Mouse (Mus musculus) midbrain, embryonic 16.5 days (tissue): ENCODE measurements at regions not wholly inside any gene's neighbourhood (a gene's known extent, or its start where the extent isn't known, plus 50 kb on each side); places are given as distances from the start of the nearest gene placed in this dataset.
A peak's percentile ranks its signal among the peaks of the same experiment; 100 is the strongest.

ENCODE experiments used
- ATAC-seq: fragments of 200-750 bp; cut with Nextera tagmentation; 2 replicates; pipeline ENCODE4 v1.8.0; 2017; ENCODE audit warnings: moderate TSS enrichment
- H3K27ac ChIP-seq: fragments of 300-500 bp; sonication (generic); 2 replicates; pipeline ENCODE4 v1.5.1; 2014; ENCODE audit warnings: mild to moderate bottlenecking, low read length, mixed read lengths
- H3K27me3 ChIP-seq: fragments of 300-500 bp; sonication (generic); 2 replicates; pipeline ENCODE4 v1.6.1; 2014; ENCODE audit warnings: low read depth, low read length, mixed read lengths; ENCODE audit not compliant: control insufficient read depth, insufficient read depth
- H3K36me3 ChIP-seq: fragments of 300-500 bp; sonication (generic); 2 replicates; pipeline ENCODE4 v1.6.1; 2014; ENCODE audit warnings: mild to moderate bottlenecking, low read length, moderate library complexity, mixed read lengths; ENCODE audit not compliant: control insufficient read depth, insufficient read depth
- H3K4me1 ChIP-seq: fragments of 300-500 bp; sonication (generic); 2 replicates; pipeline ENCODE4 v1.6.1; 2014; ENCODE audit warnings: mild to moderate bottlenecking, low read length, mixed read lengths; ENCODE audit not compliant: control insufficient read depth, insufficient read depth
- H3K4me2 ChIP-seq: fragments of 300-500 bp; sonication (generic); 2 replicates; pipeline ENCODE4 v1.6.1; 2014; ENCODE audit warnings: mild to moderate bottlenecking, low read length, mixed read lengths
- H3K4me3 ChIP-seq: fragments of 300-500 bp; sonication (generic); 2 replicates; pipeline ENCODE4 v1.5.1; 2014; ENCODE audit warnings: low read depth, mild to moderate bottlenecking, low read length, moderate library complexity, mixed read lengths
- H3K9ac ChIP-seq: fragments of 300-500 bp; sonication (generic); 2 replicates; pipeline ENCODE4 v1.6.1; 2014; ENCODE audit warnings: low read depth, low read length, mixed read lengths
- H3K9me3 ChIP-seq: fragments of 300-500 bp; sonication (generic); replicated peaks from 2 replicates; pipeline ENCODE4 v1.6.1; 2014; ENCODE audit warnings: mild to moderate bottlenecking, low read length, mixed read lengths; ENCODE audit not compliant: control insufficient read depth, poor library complexity, severe bottlenecking
- WGBS: fragments of 180-500 bp; shearing (Covaris S2); extraction: QIAGEN DNeasy Blood & Tissue Kit; methylation state at CpG from one replicate; pipeline ENCODE4 v1.1.7; 2014; 5-methylcytosine and 5-hydroxymethylcytosine counted together

DNA sequence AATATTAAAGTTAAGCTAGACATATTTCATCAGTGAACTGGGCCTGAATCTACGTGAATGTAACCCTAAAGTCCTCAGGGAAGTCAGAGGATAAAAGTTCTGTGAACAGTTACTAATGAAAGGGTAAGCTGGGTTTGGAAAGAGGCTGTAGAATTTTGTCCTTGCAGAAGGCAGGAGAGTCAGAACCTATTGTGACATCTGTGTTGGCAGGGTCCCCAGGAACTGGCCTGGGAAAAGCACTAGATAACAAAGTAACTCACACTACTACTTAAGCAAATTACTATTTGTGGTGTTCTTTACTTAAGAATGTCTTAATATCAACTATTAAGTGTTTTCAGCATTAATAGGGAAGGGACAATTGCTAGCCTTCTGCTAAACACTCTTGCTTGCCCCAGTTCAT is 320.5 kb downstream of the Fam198b start:
- H3K9ac ChIP-seq: no peak overlapping the region
- WGBS: 56% methylated on average over 1 of the region's 1 CpGs
- ATAC-seq: no peak
- H3K4me3 ChIP-seq: no peak overlapping the region
- H3K4me1 ChIP-seq: peaks cover 14% of the 10 kb centered on the region
- no peaks in the 10 kb centered on the region for H3K36me3 ChIP-seq
- no peaks in the 10 kb centered on the region for H3K9me3 ChIP-seq
- H3K27ac ChIP-seq: no peak overlapping the region
- H3K4me2 ChIP-seq: no peak overlapping the region
- H3K27me3 ChIP-seq: no peaks in the 10 kb centered on the region

DNA sequence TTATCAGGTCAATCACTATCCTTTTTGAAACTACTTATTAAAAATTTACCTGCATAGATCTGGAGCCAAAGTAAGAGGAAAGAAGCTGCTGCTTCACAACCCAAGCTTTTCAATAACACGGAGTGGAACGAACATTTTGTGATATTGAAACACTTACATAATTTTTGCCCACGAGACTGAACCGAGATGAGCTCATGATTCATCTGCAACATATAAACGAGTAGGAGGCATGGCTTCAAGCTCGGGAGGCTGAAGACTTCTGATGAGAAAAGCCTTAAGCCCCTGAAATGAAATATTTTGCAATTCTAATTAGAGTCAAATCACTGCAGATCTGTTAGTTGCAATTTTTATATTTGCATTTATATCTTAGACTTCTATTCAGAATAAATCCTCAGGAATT is 321.0 kb downstream of the Fam198b start:
- Histone ChIP-seq H3K27ac (no peak overlapping the region), H3K27me3 (no peaks in the 10 kb centered on the region), H3K36me3 (no peaks in the 10 kb centered on the region), H3K4me3 (no peak overlapping the region), H3K4me2 (no peak overlapping the region), H3K9me3 (no peaks in the 10 kb centered on the region), H3K9ac (no peak overlapping the region), H3K4me1 (peaks cover 14% of the 10 kb centered on the region)
- ATAC-seq: no peak
- WGBS: 31% methylated on average over 6 of the region's 6 CpGs

DNA sequence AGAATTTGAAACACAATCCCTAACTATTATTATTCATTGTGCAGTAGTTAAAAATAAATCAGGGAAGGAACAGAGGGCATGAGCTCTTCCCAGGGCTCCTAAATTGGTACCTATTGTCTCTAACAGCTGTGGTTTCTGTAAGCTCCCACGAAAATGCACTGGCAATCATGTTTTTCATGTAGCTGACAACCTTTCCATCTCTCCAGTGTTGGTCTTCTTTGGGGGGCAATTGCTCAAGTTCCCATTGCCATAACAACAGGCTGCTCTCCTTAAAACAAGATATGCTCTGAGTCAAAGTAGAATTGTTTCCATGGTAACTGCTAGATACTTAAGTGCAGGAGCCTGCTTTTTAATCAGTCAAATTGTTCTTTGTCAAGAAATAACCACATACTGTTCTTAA is 322.7 kb downstream of the Fam198b start:
- H3K9ac ChIP-seq: no peak overlapping the region
- H3K4me1 ChIP-seq: peaks cover 21% of the 10 kb centered on the region
- H3K4me2 ChIP-seq: no peak overlapping the region
- H3K36me3 ChIP-seq: no peaks in the 10 kb centered on the region
- ATAC-seq: peak; percentile 88
- no peaks in the 10 kb centered on the region for H3K27me3 ChIP-seq
- peak overlapping the region; percentile 69 for H3K27ac ChIP-seq
- no peak overlapping the region for H3K4me3 ChIP-seq
- 7% methylated on average over 1 of the region's 1 CpGs for WGBS
- no peaks in the 10 kb centered on the region for H3K9me3 ChIP-seq

DNA sequence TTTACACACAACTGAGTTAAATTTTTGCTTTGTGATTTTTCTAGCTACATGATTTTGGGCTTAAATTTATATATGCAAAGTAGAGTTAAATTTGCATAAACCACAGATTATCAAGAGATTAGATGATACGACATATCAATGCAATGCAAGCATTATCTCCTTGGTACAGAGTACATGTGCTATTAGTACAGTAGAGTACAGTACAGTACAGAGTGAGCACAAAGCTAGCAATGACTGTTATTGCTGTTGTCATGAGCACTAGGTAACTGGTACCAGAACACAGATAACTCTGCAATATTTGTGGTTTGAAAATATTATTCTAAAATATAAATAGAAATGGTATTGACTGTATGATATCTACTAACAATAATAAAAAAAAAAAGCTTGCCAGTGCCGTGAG is 323.7 kb downstream of the Fam198b start:
- H3K27me3 ChIP-seq: no peaks in the 10 kb centered on the region
- H3K4me2 ChIP-seq: no peak overlapping the region
- H3K4me1 ChIP-seq: peaks cover 21% of the 10 kb centered on the region
- peak overlapping the region; percentile 40; the same call in 1 of the 2 replicates for H3K27ac ChIP-seq
- no peaks in the 10 kb centered on the region for H3K9me3 ChIP-seq
- no peak overlapping the region for H3K9ac ChIP-seq
- H3K36me3 ChIP-seq: no peaks in the 10 kb centered on the region
- WGBS: 76% methylated on average over 2 of the region's 2 CpGs
- no peak for ATAC-seq
- H3K4me3 ChIP-seq: no peak overlapping the region

DNA sequence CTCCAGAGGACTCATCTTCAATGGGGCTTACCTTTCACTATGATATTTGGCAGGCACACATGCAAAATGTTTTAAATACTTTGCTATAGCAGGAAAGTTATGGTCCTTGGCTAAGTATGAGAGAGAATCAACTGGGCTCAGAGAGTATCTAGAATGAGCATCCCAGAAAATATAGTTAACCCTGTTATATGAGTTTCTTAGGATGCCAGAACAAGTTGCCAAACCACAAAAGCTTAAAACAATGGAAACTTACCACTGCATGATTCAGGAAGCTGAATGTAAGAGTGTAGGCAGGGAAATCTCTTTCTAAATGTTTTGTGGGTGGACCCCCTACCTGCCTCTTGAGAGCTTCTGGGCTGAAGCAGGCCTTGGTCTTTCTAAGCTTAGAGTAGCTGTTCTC is 325.3 kb downstream of the Fam198b start:
- Histone ChIP-seq H3K27ac (no peak overlapping the region), H3K9ac (no peak overlapping the region), H3K9me3 (no peaks in the 10 kb centered on the region), H3K4me3 (no peak overlapping the region), H3K4me2 (no peak overlapping the region), H3K4me1 (peaks cover 21% of the 10 kb centered on the region), H3K36me3 (no peaks in the 10 kb centered on the region), H3K27me3 (no peaks in the 10 kb centered on the region)
- ATAC-seq: no peak

DNA sequence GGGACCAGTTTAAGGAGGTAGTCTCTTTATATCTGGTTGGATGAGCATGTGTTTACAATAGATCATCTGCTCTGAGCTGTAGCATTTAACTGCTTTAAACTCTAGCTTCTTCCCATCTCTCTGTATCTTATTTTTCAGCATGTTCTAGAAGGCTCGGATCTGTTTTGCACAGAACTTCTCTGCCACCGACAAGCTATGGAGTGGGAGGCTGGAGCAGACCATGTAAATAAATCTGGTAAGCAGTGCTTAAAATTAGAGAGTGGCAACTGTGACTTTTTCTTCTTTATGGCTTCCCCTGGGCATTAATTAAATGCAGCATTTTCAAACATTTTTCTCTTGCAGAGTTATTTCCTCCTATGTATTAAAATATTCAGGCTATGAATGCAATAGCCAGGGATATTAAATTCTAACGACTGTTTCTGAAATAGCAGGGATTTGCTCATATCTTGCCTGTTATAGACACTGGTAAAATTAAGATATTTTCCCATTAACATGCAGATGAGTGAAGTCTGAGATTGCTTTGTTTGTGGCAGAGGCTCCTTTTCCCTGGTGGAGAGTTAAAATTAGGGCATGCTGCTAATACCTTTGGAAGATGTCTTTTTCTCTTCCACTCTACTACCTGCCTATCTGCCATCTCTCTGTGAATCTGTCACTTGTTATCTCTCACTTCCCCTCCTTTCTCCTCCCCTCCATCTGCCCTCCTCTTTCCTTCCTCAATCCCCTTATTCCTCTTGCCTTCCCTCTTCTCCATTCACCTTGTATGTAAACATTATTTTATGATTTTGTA is 327.2 kb downstream of the Fam198b start:
- Histone ChIP-seq H3K9me3 (no peaks in the 10 kb centered on the region), H3K27ac (peak overlapping the region; percentile 58), H3K36me3 (no peaks in the 10 kb centered on the region), H3K4me2 (no peak overlapping the region), H3K4me1 (peaks cover 13% of the 10 kb centered on the region), H3K4me3 (no peak overlapping the region), H3K9ac (no peak overlapping the region), H3K27me3 (no peaks in the 10 kb centered on the region)
- WGBS: 37% methylated on average over 3 of the region's 3 CpGs
- ATAC-seq: 0 out of 2 replicates have a peak, but pooled peaks have one; percentile 49

DNA sequence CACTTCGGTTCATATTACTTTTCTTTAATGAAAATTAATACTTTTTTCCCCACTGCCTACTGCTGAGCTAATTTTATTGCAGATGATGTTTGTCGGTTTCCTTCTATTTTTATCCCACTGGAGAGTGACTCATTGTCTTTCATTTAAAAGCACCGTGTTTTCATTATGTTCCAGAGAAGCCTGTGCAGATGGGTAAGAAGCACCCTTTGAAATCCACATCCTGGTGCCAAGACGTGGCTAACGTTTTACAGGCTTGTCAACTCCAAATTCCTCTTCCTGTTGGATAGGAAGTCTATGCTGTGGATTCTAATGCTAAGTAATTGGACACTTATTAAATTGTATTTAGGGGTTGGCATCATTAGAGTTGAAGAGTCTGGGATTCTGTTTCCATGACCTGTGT is 364.3 kb downstream of the Fam198b start:
- ATAC-seq: no peak
- H3K4me2 ChIP-seq: no peak overlapping the region
- H3K9ac ChIP-seq: no peak overlapping the region
- H3K4me3 ChIP-seq: no peak overlapping the region
- no peaks in the 10 kb centered on the region for H3K36me3 ChIP-seq
- no peaks in the 10 kb centered on the region for H3K27me3 ChIP-seq
- no peaks in the 10 kb centered on the region for H3K4me1 ChIP-seq
- no peak overlapping the region for H3K27ac ChIP-seq
- H3K9me3 ChIP-seq: no peaks in the 10 kb centered on the region
- 56% methylated on average over 5 of the region's 5 CpGs for WGBS

DNA sequence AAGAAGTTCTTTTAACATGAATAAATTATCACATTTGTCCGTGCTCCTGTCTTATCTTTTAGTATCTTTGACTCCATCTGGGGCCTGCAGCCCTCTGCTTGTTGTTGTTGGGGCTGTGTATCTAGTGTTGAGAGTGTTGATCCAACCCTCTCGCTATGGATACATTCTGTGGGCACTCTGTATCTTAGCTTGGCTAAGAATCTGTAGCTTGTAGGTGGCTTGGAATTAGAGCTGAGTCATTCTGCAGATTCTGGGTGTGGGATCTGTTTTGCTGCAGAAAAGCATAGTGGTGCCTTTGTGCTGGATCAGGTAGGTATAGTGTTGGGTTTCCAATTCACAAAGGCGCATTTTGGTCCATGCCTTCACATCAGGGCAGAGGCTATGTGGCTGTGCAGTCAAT is 365.6 kb downstream of the Fam198b start:
- ATAC-seq: no peak
- Histone ChIP-seq H3K4me1 (no peaks in the 10 kb centered on the region), H3K9ac (no peak overlapping the region), H3K27ac (no peak overlapping the region), H3K36me3 (no peaks in the 10 kb centered on the region), H3K27me3 (no peaks in the 10 kb centered on the region), H3K4me3 (no peak overlapping the region), H3K9me3 (no peaks in the 10 kb centered on the region), H3K4me2 (no peak overlapping the region)
- WGBS: 76% methylated on average over 3 of the region's 3 CpGs

DNA sequence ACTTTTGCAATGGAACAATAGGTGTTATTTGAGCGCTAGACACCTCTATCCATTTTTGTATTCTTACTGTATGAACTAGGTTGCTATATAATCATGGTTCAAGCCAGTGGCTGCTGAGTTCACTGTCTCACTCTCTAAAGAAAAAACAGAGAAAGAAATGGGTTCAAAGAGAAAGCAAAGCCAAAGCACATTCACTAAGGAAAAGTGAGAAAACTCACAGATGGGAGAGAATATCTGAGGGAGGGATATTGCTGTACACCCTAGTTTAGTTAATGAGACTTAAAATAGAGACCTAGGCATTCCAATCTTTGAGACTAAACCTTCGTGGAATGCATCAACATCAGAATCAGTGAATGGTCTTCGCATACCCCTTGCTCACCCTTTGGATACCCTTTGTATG is 371.0 kb downstream of the Fam198b start:
- Histone ChIP-seq H3K9ac (no peak overlapping the region), H3K4me3 (no peak overlapping the region), H3K4me2 (no peak overlapping the region), H3K27me3 (no peaks in the 10 kb centered on the region), H3K36me3 (no peaks in the 10 kb centered on the region), H3K27ac (no peak overlapping the region), H3K9me3 (no peaks in the 10 kb centered on the region), H3K4me1 (no peaks in the 10 kb centered on the region)
- WGBS: 88% methylated on average over 3 of the region's 3 CpGs
- no peak for ATAC-seq
